Mouse (Mus musculus): ENCODE results near the gene Mrpl51.

DNA sequence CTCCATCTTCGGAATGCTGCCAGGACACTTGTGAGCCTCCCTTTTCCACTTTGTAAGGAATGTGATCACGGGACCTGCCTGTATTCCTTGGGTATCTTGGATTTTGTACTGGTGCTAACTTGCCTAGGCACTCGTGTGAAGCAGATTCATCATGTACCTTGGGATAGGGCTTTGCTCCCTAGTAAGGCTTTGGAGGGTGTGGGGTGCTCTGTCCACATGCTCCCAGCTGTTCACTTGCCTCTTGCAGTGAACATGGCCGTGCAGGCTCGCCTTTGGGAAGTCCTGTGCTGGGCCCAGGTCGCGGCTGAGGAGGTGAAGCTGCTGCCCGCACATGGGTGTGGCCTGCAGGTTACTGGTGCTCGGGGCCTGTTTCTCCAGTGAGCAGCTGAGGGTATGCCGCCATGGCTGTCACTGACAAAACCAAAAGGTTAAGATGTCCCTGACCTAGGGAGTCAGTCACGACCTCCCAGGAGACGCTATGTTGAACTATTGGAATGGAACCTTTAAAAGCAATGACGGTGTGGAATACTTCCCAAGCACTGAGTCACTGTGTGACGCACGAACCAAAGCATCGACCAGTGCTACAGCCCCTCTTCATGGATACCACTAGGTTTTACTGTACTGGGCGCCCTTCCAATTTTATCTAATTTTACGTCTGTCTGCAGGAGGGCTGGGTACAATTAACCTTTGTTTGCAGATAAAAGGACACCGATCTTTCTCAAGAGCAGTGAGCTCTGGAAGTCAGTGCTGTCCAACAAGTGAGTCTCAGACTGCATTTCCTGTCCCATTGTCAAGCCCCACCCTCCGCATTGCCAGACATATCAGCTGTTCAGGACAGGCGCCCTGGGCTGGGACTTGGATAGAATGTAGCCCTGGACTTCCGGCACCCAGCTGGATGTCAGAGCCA is 30.5 kb upstream of the Mrpl51 start:
- peak; percentile 96 for TF ChIP-seq POLR2AphosphoS2 (IDR thresholded peaks at IDR 0.05; ENCODE audit: insufficient read length, low read depth)
- peak; percentile 76 for TF ChIP-seq POLR2A (IDR thresholded peaks at IDR 0.05; ENCODE audit: insufficient read length, low read depth)
- peak; percentile 31 to 71 (median 42) for TF ChIP-seq MYOD1 (IDR thresholded peaks at IDR 0.05; ENCODE audit: control insufficient read depth in 1 of 3, insufficient read length in 2 of 3, low read depth in 2 of 3)
- no peak for TF ChIP-seq USF1 (IDR thresholded peaks at IDR 0.05; ENCODE audit: low read depth)
- no peak for TF ChIP-seq E2F4 (IDR thresholded peaks at IDR 0.05; ENCODE audit: insufficient read depth)
- no peak for TF ChIP-seq MAX (IDR thresholded peaks at IDR 0.05; ENCODE audit: low read depth)
- peak; percentile 38 to 85 (median 50) for TF ChIP-seq MYOG (IDR thresholded peaks at IDR 0.05; ENCODE audit: control insufficient read depth in 1 of 3, insufficient read depth in 1 of 3, insufficient read length in 2 of 3, low read depth in 2 of 3)
- TF ChIP-seq CEBPB (IDR thresholded peaks at IDR 0.05; ENCODE audit: insufficient read depth, poor library complexity, severe bottlenecking), result no peak
- peak; percentile 36 for TF ChIP-seq TCF12 (IDR thresholded peaks at IDR 0.05; ENCODE audit: insufficient read depth, poor library complexity, severe bottlenecking)
- no peak for TF ChIP-seq REST (IDR thresholded peaks at IDR 0.05; ENCODE audit: insufficient read depth, insufficient read length)
- no peak for TF ChIP-seq TCF3 (IDR thresholded peaks at IDR 0.05; ENCODE audit: insufficient read length, low read depth)
- TF ChIP-seq SRF (IDR thresholded peaks at IDR 0.05; ENCODE audit: control insufficient read depth, insufficient read length, low read depth), result no peak

Measured in myocyte (in vitro differentiated cells).